Comparison of ENCODE assay signal across 7 mouse cellular contexts in the genomic region with DNA sequence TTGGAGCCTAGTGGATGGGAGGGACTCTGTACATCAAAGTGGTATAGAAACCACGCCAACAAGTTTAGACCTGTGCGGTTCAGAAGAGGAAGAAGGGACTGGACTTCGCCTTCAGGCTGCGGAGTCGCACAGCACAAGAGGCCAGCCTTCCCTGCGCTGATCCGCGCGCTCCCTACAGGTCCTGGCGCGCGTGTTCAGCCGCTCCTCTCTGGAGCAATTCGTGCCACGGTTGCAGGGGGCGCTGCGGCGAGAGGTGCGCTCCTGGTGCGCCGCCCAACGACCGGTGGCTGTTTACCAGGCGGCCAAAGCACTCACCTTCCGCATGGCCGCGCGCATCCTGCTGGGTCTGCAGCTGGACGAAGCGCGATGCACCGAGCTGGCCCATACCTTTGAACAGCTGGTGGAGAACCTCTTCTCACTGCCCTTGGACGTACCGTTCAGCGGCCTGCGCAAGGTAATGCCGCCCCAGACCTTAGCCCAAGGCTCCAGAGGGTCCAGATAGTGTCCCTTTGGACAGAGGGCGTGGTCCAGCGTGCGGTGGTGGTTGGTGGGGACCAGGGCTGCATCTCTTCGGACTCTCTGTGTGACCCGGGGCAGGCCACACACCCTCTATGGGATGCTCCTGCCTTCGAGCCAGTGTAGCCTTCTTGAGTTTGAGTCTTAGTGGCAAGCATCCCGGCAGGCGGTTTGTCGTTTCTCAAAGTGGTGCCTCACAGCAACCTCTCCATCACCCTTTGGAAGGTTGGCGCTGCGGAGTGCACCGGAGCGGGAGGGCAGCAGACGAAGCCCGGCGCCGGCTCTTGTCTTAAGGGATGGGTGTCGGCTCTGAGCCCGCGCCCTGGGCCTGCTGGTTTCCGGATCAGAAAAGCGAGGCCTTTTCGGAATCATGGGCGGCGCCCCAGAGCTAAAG. TPM values are rescaled to one million over a fixed set of nuclear protein-coding genes. Genes with fewer than 3 reads are reported as not detected.
DNase-seq lines count a peak whose midpoint lies in the region; ATAC-seq and TF ChIP-seq lines count a peak whose summit lies in the region.

No protein-coding gene starts in this region.

- TF ChIP-seq POLR2A in lung, adult 2 months (IDR thresholded peaks at IDR 0.05; ENCODE audit: borderline replicate concordance, extremely low read depth, low read depth, low read length), result no peak
- TF ChIP-seq POLR2A in embryonic fibroblast, embryonic 13.5 days (IDR thresholded peaks at IDR 0.05; ENCODE audit: low read depth, low read length), result no peak

- DNase-seq in lung, embryonic 14.5 days, result peak; percentile 36
- DNase-seq in lung, adult 2 months, result no peak
- DNase-seq in limb, embryonic 10.5 days (ENCODE audit: low spot score), result peak; percentile 72
- no peak for DNase-seq in cerebellum, postnatal 36 days
- DNase-seq in right cerebral cortex, adult 18-20 months, result no peak

- no peak overlapping the region for H3K4me3 ChIP-seq in lung, embryonic 14.5 days (ENCODE audit: low read depth, low read length)
- no peak overlapping the region for H3K4me3 ChIP-seq in lung, adult 2 months (replicated peaks; ENCODE audit: extremely low read depth, low read depth, low read length)
- H3K4me3 ChIP-seq in embryonic fibroblast, embryonic 13.5 days (ENCODE audit: insufficient read depth, low read length), result no peak overlapping the region
- H3K4me3 ChIP-seq in limb, embryonic 10.5 days, result peak overlapping the region; percentile 35
- no peak overlapping the region for H3K4me3 ChIP-seq in stomach, embryonic 15.5 days (replicated peaks)

- H3K9ac ChIP-seq in lung, embryonic 14.5 days, result no peak overlapping the region
- H3K9ac ChIP-seq in stomach, embryonic 15.5 days, result no peak overlapping the region

- no peaks in the 10 kb centered on the region for H3K36me3 ChIP-seq in lung, embryonic 14.5 days (ENCODE audit: insufficient read depth)
- no peaks in the 10 kb centered on the region for H3K36me3 ChIP-seq in limb, embryonic 10.5 days
- H3K36me3 ChIP-seq in stomach, embryonic 15.5 days, result no peaks in the 10 kb centered on the region

- no peaks in the 10 kb centered on the region; the same call in 1 of the 2 replicates for H3K4me1 ChIP-seq in lung, embryonic 14.5 days (ENCODE audit: insufficient read depth)
- H3K4me1 ChIP-seq in lung, adult 2 months (ENCODE audit: control insufficient read depth, insufficient read depth, low read length), result no peaks in the 10 kb centered on the region
- H3K4me1 ChIP-seq in embryonic fibroblast, embryonic 13.5 days (ENCODE audit: control insufficient read depth, insufficient read depth, low read length), result peaks cover 11% of the 10 kb centered on the region
- peaks cover 35% of the 10 kb centered on the region for H3K4me1 ChIP-seq in limb, embryonic 10.5 days
- peaks cover 15% of the 10 kb centered on the region for H3K4me1 ChIP-seq in stomach, embryonic 15.5 days

- no peaks in the 10 kb centered on the region for H3K9me3 ChIP-seq in lung, embryonic 14.5 days (ENCODE audit: low read depth, low read length)
- no peaks in the 10 kb centered on the region for H3K9me3 ChIP-seq in limb, embryonic 10.5 days (replicated peaks)
- no peaks in the 10 kb centered on the region for H3K9me3 ChIP-seq in stomach, embryonic 15.5 days

- TF ChIP-seq CTCF in lung, embryonic 14.5 days (IDR thresholded peaks at IDR 0.05; ENCODE audit: low read depth), result peak; percentile 62
- TF ChIP-seq CTCF in lung, adult 2 months (IDR thresholded peaks at IDR 0.05; ENCODE audit: insufficient read depth, low read length), result no peak
- TF ChIP-seq CTCF in embryonic fibroblast, embryonic 13.5 days (IDR thresholded peaks at IDR 0.05; ENCODE audit: borderline replicate concordance, insufficient read depth, low read length), result 0 out of 2 replicates have a peak, but pooled peaks have one; percentile 37

- H3K27ac ChIP-seq in lung, embryonic 14.5 days (ENCODE audit: low read depth), result no peak overlapping the region
- no peak overlapping the region for H3K27ac ChIP-seq in embryonic fibroblast, embryonic 13.5 days (ENCODE audit: insufficient read depth, low read length)
- no peak overlapping the region for H3K27ac ChIP-seq in limb, embryonic 10.5 days
- no peak overlapping the region for H3K27ac ChIP-seq in stomach, embryonic 15.5 days

- H3K4me2 ChIP-seq in lung, embryonic 14.5 days, result no peak overlapping the region
- H3K4me2 ChIP-seq in stomach, embryonic 15.5 days, result peak overlapping the region; percentile 35

- ATAC-seq in lung, embryonic 14.5 days (ENCODE audit: insufficient read depth), result no peak
- no peak for ATAC-seq in stomach, embryonic 15.5 days (ENCODE audit: insufficient read depth, low FRiP score, low read depth)

- WGBS in lung, embryonic 14.5 days, result 2% methylated on average over 62 of the region's 62 CpGs
- WGBS in lung, adult 2 months, result 22% methylated on average over 62 of the region's 62 CpGs
- 1% methylated on average over 62 of the region's 62 CpGs for WGBS in limb, embryonic 10.5 days
- WGBS in stomach, embryonic 15.5 days, result 10% methylated on average over 62 of the region's 62 CpGs

- peaks cover 96% of the 10 kb centered on the region for H3K27me3 ChIP-seq in lung, embryonic 14.5 days (ENCODE audit: insufficient read depth, low read length)
- H3K27me3 ChIP-seq in limb, embryonic 10.5 days (ENCODE audit: low read depth, poor library complexity, severe bottlenecking), result peaks cover 100% of the 10 kb centered on the region
- peaks cover 84% of the 10 kb centered on the region for H3K27me3 ChIP-seq in stomach, embryonic 15.5 days (replicated peaks)

RNA-seq across cellular contexts. Expression of a gene that starts 1.8 kb away (rescaled TPM):
- not detected in 2 replicates for polyA plus RNA-seq in lung, embryonic 14.5 days (2014; fragmentation: Nextera tagmentation; extraction: Ambion mirVana)
- 0.14 and 0.18 TPM in 2 replicates for polyA plus RNA-seq in lung, adult 2 months (2012; rRNA removed)
- polyA plus RNA-seq in embryonic fibroblast, embryonic 13.5 days (2011; ENCODE audit: insufficient read length, low read depth, missing spikeins), result not detected in 2 replicates
- 0.49 TPM in 1 of 2 replicates, not detected in the other for polyA plus RNA-seq in limb, embryonic 10.5 days (2016; fragmentation: Nextera tagmentation; extraction: Ambion mirVana)
- 0.08 and 0.12 TPM in 2 replicates for polyA plus RNA-seq in stomach, embryonic 15.5 days (2015; fragmentation: Nextera tagmentation; extraction: Ambion mirVana)

RNA-seq across cellular contexts. Expression of a gene that starts 10.4 kb away (rescaled TPM):
- polyA plus RNA-seq in lung, embryonic 14.5 days (2014; fragmentation: Nextera tagmentation; extraction: Ambion mirVana), result 0.23 TPM in 1 of 2 replicates, not detected in the other
- 0.06 and 0.23 TPM in 2 replicates for polyA plus RNA-seq in lung, adult 2 months (2012; rRNA removed)
- polyA plus RNA-seq in embryonic fibroblast, embryonic 13.5 days (2011; ENCODE audit: insufficient read length, low read depth, missing spikeins), result not detected in 2 replicates
- polyA plus RNA-seq in limb, embryonic 10.5 days (2016; fragmentation: Nextera tagmentation; extraction: Ambion mirVana), result 3.6 and 4.2 TPM in 2 replicates
- polyA plus RNA-seq in stomach, embryonic 15.5 days (2015; fragmentation: Nextera tagmentation; extraction: Ambion mirVana), result 4.5 and 8.5 TPM in 2 replicates

Comparison
In these comparisons a context has a peak if more than half of its experiments do, and no peak if none do; other contexts are left out.
1. DNase-seq: peak in lung, embryonic 14.5 days (single experiment) and limb, embryonic 10.5 days (single experiment); none in lung, adult 2 months (single experiment), cerebellum, postnatal 36 days (0 of 2) and right cerebral cortex, adult 18-20 months (single experiment).